Mouse (Mus musculus): ENCODE measurements around the gene Pwp2. TPM values are rescaled to one million over a fixed set of nuclear protein-coding genes. Genes with fewer than 3 reads are reported as not detected.
"Not testable (repeated sequence)": the region's sequence is repeated elsewhere in the genome, so short reads cannot be mapped to it uniquely, and the experiment has no call there.

The Pwp2 gene
- polyA plus RNA-seq, 1 experiment: 8.2 TPM

GRCm38 (mm10) chr10:78127046-78127870, 57.7 kb downstream of the Pwp2 start:
- H3K36me3 ChIP-seq (ENCODE audit: control insufficient read depth, insufficient read depth, low read length): no peaks in the 10 kb centered on the region
- 73% methylated on average over 9 of the region's 9 CpGs for WGBS
- TF ChIP-seq CTCF (conservative IDR thresholded peaks at IDR 0.05; ENCODE audit: insufficient read depth, insufficient read length, low read depth, low read length) (no peak), POLR2A (IDR thresholded peaks at IDR 0.05; ENCODE audit: low read depth, low read length) (no peak)
- no peaks in the 10 kb centered on the region for H3K27me3 ChIP-seq (replicated peaks; ENCODE audit: control insufficient read depth, insufficient read depth, low read length)
- H3K27ac ChIP-seq (ENCODE audit: insufficient read depth, low read depth, low read length): peak overlapping the region; percentile 54; the same call in 1 of the 2 replicates
- DNase-seq: peak; percentile 76
- peaks cover 5% of the 10 kb centered on the region; the same call in 1 of the 2 replicates for H3K4me1 ChIP-seq (ENCODE audit: control insufficient read depth, insufficient read depth, low read length)
- no peak overlapping the region for H3K4me3 ChIP-seq (ENCODE audit: insufficient read depth, low read depth, low read length)

- Histone ChIP-seq H3K27me3 (replicated peaks; ENCODE audit: control insufficient read depth, insufficient read depth, low read length) (no peaks in the 10 kb centered on the region), H3K4me1 (ENCODE audit: control insufficient read depth, insufficient read depth, low read length) (peaks cover 5% of the 10 kb centered on the region; the same call in 1 of the 2 replicates), H3K36me3 (ENCODE audit: control insufficient read depth, insufficient read depth, low read length) (no peaks in the 10 kb centered on the region), H3K4me3 (ENCODE audit: insufficient read depth, low read depth, low read length) (no peak overlapping the region), H3K27ac (ENCODE audit: insufficient read depth, low read depth, low read length) (no peak overlapping the region)
- no peak for DNase-seq
- WGBS: 91% methylated on average over 5 of the region's 5 CpGs
- no peak for TF ChIP-seq POLR2A (IDR thresholded peaks at IDR 0.05; ENCODE audit: low read depth, low read length)
- TF ChIP-seq CTCF (conservative IDR thresholded peaks at IDR 0.05; ENCODE audit: insufficient read depth, insufficient read length, low read depth, low read length): no peak
Measured at GRCm38 (mm10) chr10:78126311-78126710, 58.6 kb downstream of the Pwp2 start.

- H3K27me3 ChIP-seq (replicated peaks; ENCODE audit: control insufficient read depth, insufficient read depth, low read length); DNase-seq; H3K27ac ChIP-seq (ENCODE audit: insufficient read depth, low read depth, low read length); H3K4me1 ChIP-seq (ENCODE audit: control insufficient read depth, insufficient read depth, low read length); H3K36me3 ChIP-seq (ENCODE audit: control insufficient read depth, insufficient read depth, low read length); H3K4me3 ChIP-seq (ENCODE audit: insufficient read depth, low read depth, low read length): not testable (repeated sequence)
- WGBS: 57% methylated on average over 8 of the region's 8 CpGs
Measured at GRCm38 (mm10) chr10:78125061-78125460, 59.9 kb downstream of the Pwp2 start.

GRCm38 (mm10) chr10:78124137-78124536, 60.8 kb downstream of the Pwp2 start:
- H3K27ac ChIP-seq (ENCODE audit: insufficient read depth, low read depth, low read length): not testable (repeated sequence)

More at GRCm38 (mm10) chr10:78124137-78124536, 60.8 kb downstream of the Pwp2 start:
- not testable (repeated sequence) for H3K4me3 ChIP-seq (ENCODE audit: insufficient read depth, low read depth, low read length); H3K4me1 ChIP-seq (ENCODE audit: control insufficient read depth, insufficient read depth, low read length); H3K27me3 ChIP-seq (replicated peaks; ENCODE audit: control insufficient read depth, insufficient read depth, low read length); H3K36me3 ChIP-seq (ENCODE audit: control insufficient read depth, insufficient read depth, low read length)
- WGBS: 24% methylated on average over 6 of the region's 6 CpGs
- DNase-seq: peak; percentile 40

Other genes with a start within 250 kb of the Pwp2 start
- 0.53 and 1.2 TPM in 2 replicates for gene Trpm2, start 214.6 kb downstream of the Pwp2 start, polyA plus RNA-seq (2012; rRNA removed)
- 60.5 and 75.3 TPM in 2 replicates for gene 1810043G02Rik, start 206.6 kb downstream of the Pwp2 start, polyA plus RNA-seq (2012; rRNA removed)
- gene Pfkl, start 175.1 kb downstream of the Pwp2 start, polyA plus RNA-seq (2012; rRNA removed): 100 and 107 TPM in 2 replicates
- 0.34 and 1.1 TPM in 2 replicates for gene Dnmt3l, start 143.2 kb downstream of the Pwp2 start, polyA plus RNA-seq (2012; rRNA removed)
- gene Aire, start 141.5 kb downstream of the Pwp2 start, polyA plus RNA-seq (2012; rRNA removed): 0.23 and 0.41 TPM in 2 replicates
- 13.3 and 19.0 TPM in 2 replicates for gene Icosl, start 115.8 kb downstream of the Pwp2 start, polyA plus RNA-seq (2012; rRNA removed)
- gene D10Jhu81e, start 15.4 kb downstream of the Pwp2 start, polyA plus RNA-seq (2012; rRNA removed): 283 and 352 TPM in 2 replicates
- gene Trappc10, start 59.5 kb upstream of the Pwp2 start, polyA plus RNA-seq (2012; rRNA removed): 45.0 and 57.5 TPM in 2 replicates
- gene Agpat3, start 167.3 kb upstream of the Pwp2 start, polyA plus RNA-seq (2012; rRNA removed): 460 and 530 TPM in 2 replicates
- gene Rrp1, start 227.9 kb upstream of the Pwp2 start, polyA plus RNA-seq (2012; rRNA removed): 58.2 and 80.3 TPM in 2 replicates
- gene Cstb, start 240.5 kb upstream of the Pwp2 start, polyA plus RNA-seq (2012; rRNA removed): 101 and 115 TPM in 2 replicates

Measured in kidney, adult 2 months (tissue).